ENCODE assay signal across 8 mouse cellular contexts in genomic region chr5:43868253-43868652, GRCm38 (mm10). TPM values are rescaled to one million over a fixed set of nuclear protein-coding genes. Genes with fewer than 3 reads are reported as not detected.
A peak's percentile ranks its signal among the peaks of the same experiment; 100 is the strongest.
DNase-seq lines count a peak whose midpoint lies in the region; ATAC-seq and TF ChIP-seq lines count a peak whose summit lies in the region.

Gene Cd38 (plus strand): TSS chr5:43868553.

- peak within 1 kb of the TSS; percentile 49 for H3K9ac ChIP-seq in kidney, embryonic 15.5 days
- peak within 1 kb of the TSS; percentile 47 for H3K9ac ChIP-seq in hindbrain, embryonic 14.5 days
- H3K9ac ChIP-seq in midbrain, embryonic 16.5 days (ENCODE audit: low read depth, low read length), result peak within 1 kb of the TSS; percentile 36; the same call in 1 of the 2 replicates

- H3K4me3 ChIP-seq in kidney, embryonic 15.5 days (replicated peaks), result peak within 1 kb of the TSS; percentile 48
- H3K4me3 ChIP-seq in bone marrow, adult 2 months (replicated peaks; ENCODE audit: control insufficient read depth, low read depth, low read length), result peak within 1 kb of the TSS; percentile 70
- H3K4me3 ChIP-seq in hindbrain, embryonic 14.5 days (replicated peaks; ENCODE audit: low read length), result peak within 1 kb of the TSS; percentile 25
- H3K4me3 ChIP-seq in midbrain, embryonic 16.5 days (ENCODE audit: low read depth, low read length), result peak within 1 kb of the TSS; percentile 36

- H3K36me3 ChIP-seq in kidney, embryonic 15.5 days, result no peaks in the 10 kb centered on the region
- no peaks in the 10 kb centered on the region for H3K36me3 ChIP-seq in hindbrain, embryonic 14.5 days (replicated peaks; ENCODE audit: control insufficient read depth, insufficient read depth)
- H3K36me3 ChIP-seq in midbrain, embryonic 16.5 days (ENCODE audit: control insufficient read depth, insufficient read depth, low read length), result no peaks in the 10 kb centered on the region

- DNase-seq in kidney, adult 9 months, result no peak
- no peak for DNase-seq in hindbrain, embryonic 14.5 days (ENCODE audit: low spot score)
- no peak for DNase-seq in B cell, adult 2 months
- no peak for DNase-seq in cerebellum, postnatal 14 days

- TF ChIP-seq POLR2A in bone marrow, adult 2 months (IDR thresholded peaks at IDR 0.05; ENCODE audit: borderline replicate concordance, control insufficient read depth, low read depth, low read length), result no peak

- no peak for TF ChIP-seq CTCF in bone marrow, adult 2 months (IDR thresholded peaks at IDR 0.05; ENCODE audit: control insufficient read depth, insufficient read depth, low read length)

- peak within 1 kb of the TSS; percentile 73 for H3K4me2 ChIP-seq in kidney, embryonic 15.5 days
- peak within 1 kb of the TSS; percentile 63 for H3K4me2 ChIP-seq in hindbrain, embryonic 14.5 days (replicated peaks)
- H3K4me2 ChIP-seq in midbrain, embryonic 16.5 days (ENCODE audit: low read length), result peak within 1 kb of the TSS; percentile 69

- H3K27me3 ChIP-seq in kidney, embryonic 15.5 days, result no peaks in the 10 kb centered on the region
- no peaks in the 10 kb centered on the region for H3K27me3 ChIP-seq in hindbrain, embryonic 14.5 days (ENCODE audit: control insufficient read depth, insufficient read depth, low read length)
- H3K27me3 ChIP-seq in midbrain, embryonic 16.5 days (ENCODE audit: control insufficient read depth, insufficient read depth, low read depth, low read length), result no peaks in the 10 kb centered on the region

- ATAC-seq in kidney, embryonic 15.5 days (replicated peaks; ENCODE audit: low FRiP score), result no peak
- no peak for ATAC-seq in hindbrain, embryonic 14.5 days (ENCODE audit: low FRiP score)
- no peak for ATAC-seq in midbrain, embryonic 16.5 days
- no peak for ATAC-seq in frontal cortex, adult (ENCODE audit: low TSS enrichment)

- peaks cover 17% of the 10 kb centered on the region for H3K4me1 ChIP-seq in kidney, embryonic 15.5 days
- peaks cover 3% of the 10 kb centered on the region for H3K4me1 ChIP-seq in bone marrow, adult 2 months (ENCODE audit: control insufficient read depth, insufficient read depth, low read length)
- H3K4me1 ChIP-seq in hindbrain, embryonic 14.5 days (replicated peaks; ENCODE audit: control insufficient read depth, insufficient read depth, low read length), result peaks cover 10% of the 10 kb centered on the region
- H3K4me1 ChIP-seq in midbrain, embryonic 16.5 days (ENCODE audit: control insufficient read depth, insufficient read depth, low read length), result peaks cover 4% of the 10 kb centered on the region; the same call in 1 of the 2 replicates

- peak within 1 kb of the TSS; percentile 77 for H3K27ac ChIP-seq in kidney, embryonic 15.5 days
- H3K27ac ChIP-seq in bone marrow, adult 2 months (ENCODE audit: control insufficient read depth, insufficient read depth, low read depth, low read length, poor library complexity), result peak within 1 kb of the TSS; percentile 90
- H3K27ac ChIP-seq in hindbrain, embryonic 14.5 days, result no peak within 1 kb of the TSS
- no peak within 1 kb of the TSS for H3K27ac ChIP-seq in midbrain, embryonic 16.5 days (ENCODE audit: low read length)

- H3K9me3 ChIP-seq in kidney, embryonic 15.5 days (replicated peaks), result no peaks in the 10 kb centered on the region
- H3K9me3 ChIP-seq in hindbrain, embryonic 14.5 days (ENCODE audit: control insufficient read depth, low read length), result no peaks in the 10 kb centered on the region
- no peaks in the 10 kb centered on the region for H3K9me3 ChIP-seq in midbrain, embryonic 16.5 days (replicated peaks; ENCODE audit: control insufficient read depth, low read length, poor library complexity, severe bottlenecking)

RNA-seq across cellular contexts. Expression of gene Cd38, which starts in this region (rescaled TPM):
- polyA plus RNA-seq in kidney, embryonic 15.5 days (2015; fragmentation: Nextera tagmentation; extraction: Ambion mirVana), result 30.2 and 33.8 TPM in 2 replicates
- 4.1 and 5.7 TPM in 2 replicates for polyA plus RNA-seq in bone marrow, adult 2 months (2011; ENCODE audit: insufficient read depth, insufficient read length, low replicate concordance, missing spikeins)
- polyA plus RNA-seq in hindbrain, embryonic 14.5 days (2014; fragmentation: Nextera tagmentation; extraction: Ambion mirVana), result 3.3 and 5.2 TPM in 2 replicates
- polyA plus RNA-seq in midbrain, embryonic 16.5 days (2015; fragmentation: Nextera tagmentation; extraction: Ambion mirVana), result 1.9 and 2.4 TPM in 2 replicates

Comparison
In these comparisons a context has a peak if more than half of its experiments do, and no peak if none do; other contexts are left out.
1. H3K27ac ChIP-seq: peak in kidney, embryonic 15.5 days (single experiment) and bone marrow, adult 2 months (single experiment); none in hindbrain, embryonic 14.5 days (single experiment) and midbrain, embryonic 16.5 days (single experiment).
2. Peak in every context shown above with its lines, with median percentiles within 50 percentile points of each other: H3K4me2 ChIP-seq, H3K4me3 ChIP-seq and H3K9ac ChIP-seq.